Mouse (Mus musculus) testis, adult 2 months (tissue): ENCODE measurements at regions not wholly inside any gene's neighbourhood (a gene's known extent, or its start where the extent isn't known, plus 50 kb on each side); places are given as distances from the start of the nearest gene placed in this dataset.
A peak's percentile ranks its signal among the peaks of the same experiment; 100 is the strongest.

Experiments used
- H3K27ac ChIP-seq: fragments of 200-500 bp; 2 replicates; pipeline ENCODE4 v1.5.1; 2012; ENCODE audit warnings: low read depth, low read length; ENCODE audit not compliant: control insufficient read depth, insufficient read depth
- H3K27me3 ChIP-seq: fragments of 200-500 bp; 2 replicates; pipeline ENCODE4 v1.6.1; 2012; ENCODE audit warnings: mild to moderate bottlenecking, low read length, moderate library complexity; ENCODE audit not compliant: control insufficient read depth, insufficient read depth
- H3K36me3 ChIP-seq: fragments of 200-500 bp; 2 replicates; pipeline ENCODE4 v1.6.1; 2012; ENCODE audit warnings: mild to moderate bottlenecking, low read length; ENCODE audit not compliant: control insufficient read depth, insufficient read depth
- H3K4me1 ChIP-seq: fragments of 200-500 bp; 2 replicates; pipeline ENCODE4 v1.6.1; 2012; ENCODE audit warnings: low read length; ENCODE audit not compliant: control insufficient read depth, insufficient read depth
- H3K4me3 ChIP-seq: fragments of 200-500 bp; 2 replicates; pipeline ENCODE4 v1.5.1; 2012; ENCODE audit warnings: low read depth, mild to moderate bottlenecking, low read length, moderate library complexity, mixed read lengths; ENCODE audit not compliant: control insufficient read depth
- CTCF ChIP-seq: fragments of 200-500 bp; IDR thresholded peaks from 2 replicates; pipeline ENCODE4 v1.5.1; 2012; ENCODE audit warnings: low read depth, mild to moderate bottlenecking, inconsistent platforms, low read length, moderate library complexity; ENCODE audit not compliant: control insufficient read depth, insufficient read depth, insufficient replicate concordance
- POLR2A ChIP-seq: fragments of 200-500 bp; IDR thresholded peaks from 2 replicates; pipeline ENCODE4 v1.6.1; 2012; ENCODE audit warnings: low read depth, mild to moderate bottlenecking, inconsistent platforms, low read length, moderate library complexity; ENCODE audit not compliant: control insufficient read depth

- Histone ChIP-seq H3K27ac (no peak overlapping the region), H3K36me3 (no peaks in the 10 kb centered on the region), H3K27me3 (no peaks in the 10 kb centered on the region), H3K4me3 (peak overlapping the region; percentile 32), H3K4me1 (peaks cover 6% of the 10 kb centered on the region)
- no peak for TF ChIP-seq CTCF
- TF ChIP-seq POLR2A: no peak
Measured at GRCm38 (mm10) chr10:25086745-25087144, 159.5 kb upstream of the Arg1 start.

- no peak overlapping the region for H3K4me3 ChIP-seq
- H3K36me3 ChIP-seq: no peaks in the 10 kb centered on the region
- no peak overlapping the region for H3K27ac ChIP-seq
- TF ChIP-seq CTCF (no peak), POLR2A (no peak)
- H3K27me3 ChIP-seq: no peaks in the 10 kb centered on the region
- H3K4me1 ChIP-seq: peaks cover 6% of the 10 kb centered on the region
Measured at GRCm38 (mm10) chr10:25082930-25083329, 155.6 kb upstream of the Arg1 start.

- H3K4me3 ChIP-seq: no peak overlapping the region
- TF ChIP-seq POLR2A: no peak
- TF ChIP-seq CTCF: no peak
- H3K27ac ChIP-seq: no peak overlapping the region
Measured at GRCm38 (mm10) chr10:25072617-25073016, 145.3 kb upstream of the Arg1 start.

GRCm38 (mm10) chr10:25068301-25068700 is 141.0 kb upstream of the Arg1 start:
- TF ChIP-seq CTCF: no peak
- TF ChIP-seq POLR2A: no peak
- no peak overlapping the region for H3K27ac ChIP-seq

More at GRCm38 (mm10) chr10:25072617-25073016, 145.3 kb upstream of the Arg1 start:
- H3K36me3 ChIP-seq: no peaks in the 10 kb centered on the region
- no peaks in the 10 kb centered on the region for H3K4me1 ChIP-seq
- no peaks in the 10 kb centered on the region for H3K27me3 ChIP-seq

GRCm38 (mm10) chr10:25064701-25065362 is 137.5 kb upstream of the Arg1 start:
- Histone ChIP-seq H3K4me1 (no peaks in the 10 kb centered on the region), H3K27ac (no peak overlapping the region), H3K27me3 (no peaks in the 10 kb centered on the region), H3K4me3 (no peak overlapping the region), H3K36me3 (no peaks in the 10 kb centered on the region)
- no peak for TF ChIP-seq POLR2A
- TF ChIP-seq CTCF: no peak

More at GRCm38 (mm10) chr10:25068301-25068700, 141.0 kb upstream of the Arg1 start:
- Histone ChIP-seq H3K4me1 (no peaks in the 10 kb centered on the region), H3K27me3 (no peaks in the 10 kb centered on the region), H3K4me3 (no peak overlapping the region), H3K36me3 (no peaks in the 10 kb centered on the region)

- no peak overlapping the region for H3K27ac ChIP-seq
- no peak overlapping the region for H3K4me3 ChIP-seq
- TF ChIP-seq POLR2A (no peak), CTCF (no peak)
- H3K4me1 ChIP-seq: no peaks in the 10 kb centered on the region
- H3K27me3 ChIP-seq: no peaks in the 10 kb centered on the region
- H3K36me3 ChIP-seq: no peaks in the 10 kb centered on the region
Measured at GRCm38 (mm10) chr10:25061402-25062055, 134.2 kb upstream of the Arg1 start.

- TF ChIP-seq CTCF (no peak), POLR2A (no peak)
- no peaks in the 10 kb centered on the region for H3K4me1 ChIP-seq
Measured at GRCm38 (mm10) chr10:25058694-25059093, 131.4 kb upstream of the Arg1 start.

More at GRCm38 (mm10) chr10:25058694-25059093, 131.4 kb upstream of the Arg1 start:
- no peak overlapping the region for H3K4me3 ChIP-seq
- H3K36me3 ChIP-seq: no peaks in the 10 kb centered on the region
- no peak overlapping the region for H3K27ac ChIP-seq
- H3K27me3 ChIP-seq: no peaks in the 10 kb centered on the region
